Mouse (Mus musculus) naive thymus-derived CD4-positive, alpha-beta T cell, adult 5 months (primary cell): ENCODE results near the gene Fbxw10. TPM values are rescaled to one million over a fixed set of nuclear protein-coding genes. Genes with fewer than 3 reads are reported as not detected.

Experiments
- polyA plus RNA-seq: library from polyadenylated mRNA; unstranded; fragments of 100-300 nt; shearing (Covaris generic); gene quantifications from one replicate; pipeline ENCODE4 v1.2.1, GENCODE M21; 2017

Gene Fbxw10
- 3.5 TPM for polyA plus RNA-seq

GRCm38 (mm10) chr11:62846961-62847654 is at the start of gene Fbxw10:
Gene Fbxw10 (plus strand): TSS chr11:62847069.

GRCm38 (mm10) chr11:62820059-62820541 is 26.8 kb upstream of the Fbxw10 start, which contains the start of gene Trim16:
Gene Trim16 (plus strand): TSS chr11:62820231.

GRCm38 (mm10) chr11:62879220-62880048 is 32.6 kb downstream of the Fbxw10 start, which contains the start of gene Tvp23b:
Gene Tvp23b (plus strand): TSS chr11:62879455.

Other genes with a start within 250 kb of the Fbxw10 start
- gene Lrrc75a, start 198.5 kb upstream of the Fbxw10 start, polyA plus RNA-seq: 2.7 TPM
- 12.7 TPM for gene Mmgt2, start 198.4 kb upstream of the Fbxw10 start, polyA plus RNA-seq
- 20.1 TPM for gene Zfp287, start 115.2 kb upstream of the Fbxw10 start, polyA plus RNA-seq
- not detected for gene Gm10428, start 94.0 kb upstream of the Fbxw10 start, polyA plus RNA-seq
- gene Zfp286, start 57.6 kb upstream of the Fbxw10 start, polyA plus RNA-seq: 0.93 TPM
- gene Trim16, start 26.8 kb upstream of the Fbxw10 start, polyA plus RNA-seq: 2.0 TPM
- gene Tvp23b, start 32.4 kb downstream of the Fbxw10 start, polyA plus RNA-seq: 29.3 TPM
- gene Cdrt4, start 104.1 kb downstream of the Fbxw10 start, polyA plus RNA-seq: not detected
- not detected for gene Tekt3, start 214.6 kb downstream of the Fbxw10 start, polyA plus RNA-seq